Mouse (Mus musculus) naive thymus-derived CD4-positive, alpha-beta T cell, adult 2 months (primary cell): ENCODE measurements around the gene 1700023F06Rik.
A peak's percentile ranks its signal among the peaks of the same experiment; 100 is the strongest.

ENCODE experiments used
- DNase-seq: peaks from one replicate; pipeline ENCODE4 v3.0.0-alpha.2; 2011; ENCODE audit warnings: low read depth

The 1700023F06Rik gene

DNA sequence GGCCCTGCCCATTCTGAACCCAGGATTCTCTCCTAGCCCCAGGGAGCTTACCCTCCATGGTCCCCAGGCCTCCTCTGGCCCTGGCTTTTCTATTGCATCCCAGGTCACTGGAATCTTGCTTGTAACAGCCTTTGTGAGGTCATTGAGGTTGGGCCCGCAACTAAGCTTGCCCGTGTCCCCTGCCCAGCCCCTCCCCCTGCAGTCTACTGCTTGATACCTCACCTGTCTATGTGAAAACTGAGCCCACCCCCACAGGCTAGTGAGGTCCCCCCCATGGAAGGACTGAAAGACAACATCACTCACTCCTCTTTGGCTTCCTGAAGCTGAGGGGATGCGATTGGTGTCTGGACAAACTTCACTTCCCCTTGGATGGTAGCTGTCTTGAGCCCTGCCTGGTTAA lies at the start of gene 1700023F06Rik:
TSS of gene 1700023F06Rik (minus strand) at position 101 of the 400 bp plus-strand sequence.
- DNase-seq = no peak

DNA sequence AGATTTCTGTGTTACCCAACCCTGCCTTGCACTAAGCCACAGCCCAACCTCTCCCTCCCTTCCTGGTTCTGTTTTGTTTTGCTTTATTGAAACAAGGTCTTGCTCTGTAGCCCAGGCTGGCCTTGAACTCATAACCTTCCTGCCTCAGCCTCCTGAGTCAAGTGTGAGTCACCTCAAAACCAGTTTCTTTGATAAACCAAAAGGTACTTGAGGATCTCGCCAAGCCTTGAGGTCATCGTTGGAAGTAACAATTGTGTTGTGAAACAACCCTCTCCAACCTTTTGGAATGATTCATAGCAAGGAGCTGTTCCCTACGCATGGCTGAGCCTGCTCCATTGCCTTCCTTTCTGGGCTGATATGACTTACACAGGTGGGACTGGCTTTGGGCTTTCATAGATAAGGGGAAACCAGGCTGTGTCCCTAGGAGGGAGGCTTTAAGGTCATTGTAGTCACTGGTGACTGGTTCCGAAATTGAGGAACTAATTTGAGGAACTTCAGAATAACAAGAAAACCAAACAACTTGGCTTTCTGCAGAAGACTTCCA lies 49.7 kb upstream of the 1700023F06Rik start:
- DNase-seq = no peak

- DNase-seq = no peak
Observed at GRCm38 (mm10) chr11:103253605-103254004, 45.2 kb upstream of the 1700023F06Rik start.

DNA sequence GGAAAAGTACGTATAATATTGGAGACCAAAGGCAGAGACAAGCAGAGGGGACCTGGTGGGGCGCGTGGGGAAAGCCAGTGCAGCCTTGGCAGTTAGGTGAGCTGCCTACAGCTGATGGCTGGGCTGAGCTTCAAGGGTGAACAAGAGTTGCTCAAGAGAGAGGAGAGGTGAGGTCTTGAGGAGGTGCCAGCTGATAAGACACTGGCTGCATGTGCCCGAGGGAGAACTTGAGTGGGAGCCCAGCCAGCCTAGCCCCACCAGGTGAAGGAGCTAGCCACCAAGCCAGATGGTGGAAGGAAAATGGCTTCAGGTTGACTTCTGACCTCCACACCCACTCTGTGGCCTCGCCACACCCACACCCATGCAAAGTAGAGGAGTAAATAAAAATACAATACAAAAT lies 44.0 kb upstream of the 1700023F06Rik start:
- no peak for DNase-seq

DNA sequence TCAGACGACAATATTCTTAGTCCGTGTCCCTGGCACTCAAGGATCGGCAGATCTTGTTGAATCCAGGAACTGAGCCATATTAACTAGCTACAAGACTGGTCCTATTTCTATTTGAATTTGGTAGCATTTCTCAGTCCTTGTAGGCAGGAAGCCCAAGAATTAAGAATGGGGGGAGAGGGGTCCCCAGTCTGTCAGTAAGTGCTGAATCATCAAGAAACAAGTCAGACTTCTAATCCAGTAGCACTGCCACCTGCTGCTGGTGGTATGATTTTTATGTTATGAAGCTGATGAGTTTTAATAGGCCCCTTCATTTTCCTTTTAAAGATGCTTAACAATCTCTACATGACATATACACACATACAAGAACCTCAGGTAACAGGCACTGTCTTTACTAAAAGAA lies 42.0 kb upstream of the 1700023F06Rik start:
- no peak for DNase-seq

DNA sequence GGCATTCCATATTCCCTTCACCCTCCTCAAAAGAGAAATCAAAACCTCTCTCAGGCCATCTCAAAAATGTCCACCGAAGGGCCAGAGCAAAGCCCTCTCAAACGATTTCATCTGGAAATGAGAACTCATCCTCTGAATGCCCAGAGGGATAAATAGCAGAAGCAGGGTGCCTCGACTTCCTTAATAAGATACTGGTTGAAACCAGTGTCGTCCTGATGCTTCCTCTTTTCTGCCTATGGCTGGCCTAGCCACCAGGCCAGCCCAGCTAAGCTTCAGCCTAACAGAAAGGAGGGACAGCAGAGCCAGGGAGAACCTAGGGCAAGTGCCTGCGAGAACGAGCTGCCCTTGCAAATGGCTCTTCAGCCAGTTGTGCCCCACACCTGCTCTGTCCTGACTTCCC lies 41.2 kb upstream of the 1700023F06Rik start:
- DNase-seq = no peak

GRCm38 (mm10) chr11:103248837-103249236 lies 40.5 kb upstream of the 1700023F06Rik start:
- no peak for DNase-seq

GRCm38 (mm10) chr11:103247504-103248177 lies 39.3 kb upstream of the 1700023F06Rik start:
- no peak for DNase-seq

- DNase-seq = no peak
Observed at GRCm38 (mm10) chr11:103246731-103247290, 38.5 kb upstream of the 1700023F06Rik start.

DNA sequence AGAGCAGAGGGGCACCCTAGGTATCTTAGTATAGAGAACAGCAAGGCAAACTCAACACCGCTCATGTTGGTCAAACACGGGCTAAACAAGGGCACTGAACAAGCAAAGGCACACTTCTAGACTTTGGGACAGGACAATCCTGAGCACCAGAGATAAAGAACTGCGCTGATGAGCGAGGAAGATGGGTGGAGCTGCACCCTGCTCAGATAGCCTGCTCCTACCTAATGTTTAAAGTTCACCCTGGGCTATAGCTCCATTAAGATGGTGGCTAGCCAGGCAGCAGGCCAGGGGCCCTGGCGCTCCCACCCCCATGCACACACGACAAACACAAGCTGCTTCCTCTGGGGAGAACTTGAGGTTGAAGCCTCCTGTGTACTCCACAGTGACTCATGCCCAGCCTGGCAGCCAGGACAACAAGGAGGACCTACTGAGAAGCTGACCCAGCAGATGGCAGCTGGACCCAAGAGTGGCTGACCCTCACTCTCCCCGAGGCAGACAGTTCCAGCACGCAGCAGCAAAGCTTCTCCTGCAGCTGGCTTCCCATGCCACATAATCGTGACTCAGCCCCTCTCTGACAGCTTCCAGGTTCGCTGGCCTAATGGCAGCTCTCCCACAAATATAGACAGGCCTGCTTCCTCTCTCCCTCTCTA lies 37.8 kb upstream of the 1700023F06Rik start:
- DNase-seq = no peak

DNA sequence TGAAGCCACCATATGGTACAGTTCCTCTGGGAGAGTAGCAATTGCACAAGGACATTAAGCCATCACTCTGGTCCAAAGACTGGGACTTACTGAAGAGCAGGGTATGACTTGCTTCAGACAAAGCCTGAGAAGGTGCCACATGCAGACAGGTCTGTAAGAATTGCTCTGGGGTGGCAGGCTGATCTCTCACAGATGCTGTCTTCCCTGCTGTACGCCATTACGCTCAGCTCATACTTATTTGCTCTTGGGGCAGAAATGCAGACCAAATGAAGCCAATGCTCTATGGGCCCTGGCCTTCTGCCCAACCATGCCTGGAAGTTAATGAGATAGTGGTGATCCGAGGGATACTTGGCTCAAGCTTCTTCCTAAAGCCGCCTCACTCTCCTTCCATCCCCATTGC lies 36.5 kb upstream of the 1700023F06Rik start:
- no peak for DNase-seq

- no peak for DNase-seq
Observed at GRCm38 (mm10) chr11:103240740-103241139, 32.4 kb upstream of the 1700023F06Rik start.

- DNase-seq = no peak
Observed at GRCm38 (mm10) chr11:103237757-103238156, 29.4 kb upstream of the 1700023F06Rik start.

GRCm38 (mm10) chr11:103236903-103237302 lies 28.5 kb upstream of the 1700023F06Rik start:
- DNase-seq = no peak

DNA sequence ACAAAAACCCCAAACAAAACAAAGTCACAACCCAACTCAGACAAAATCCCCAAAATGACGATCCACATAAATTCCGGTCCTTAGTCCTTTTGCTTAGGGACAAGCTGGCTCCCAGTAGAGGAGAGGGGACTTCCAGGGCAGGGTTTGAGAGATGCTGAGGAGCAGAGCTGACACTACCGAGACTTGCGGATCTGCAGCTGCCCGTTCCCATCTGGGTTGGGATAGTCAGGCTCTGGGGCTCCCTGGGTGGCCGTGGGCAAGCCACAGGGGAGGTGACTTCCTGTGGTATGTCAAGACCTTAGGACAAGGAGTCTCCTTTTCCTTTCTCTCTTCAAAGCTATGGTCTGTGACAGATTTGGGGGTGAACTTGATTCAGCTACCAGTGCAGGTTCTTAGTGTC lies 28.1 kb upstream of the 1700023F06Rik start:
- DNase-seq = no peak

DNA sequence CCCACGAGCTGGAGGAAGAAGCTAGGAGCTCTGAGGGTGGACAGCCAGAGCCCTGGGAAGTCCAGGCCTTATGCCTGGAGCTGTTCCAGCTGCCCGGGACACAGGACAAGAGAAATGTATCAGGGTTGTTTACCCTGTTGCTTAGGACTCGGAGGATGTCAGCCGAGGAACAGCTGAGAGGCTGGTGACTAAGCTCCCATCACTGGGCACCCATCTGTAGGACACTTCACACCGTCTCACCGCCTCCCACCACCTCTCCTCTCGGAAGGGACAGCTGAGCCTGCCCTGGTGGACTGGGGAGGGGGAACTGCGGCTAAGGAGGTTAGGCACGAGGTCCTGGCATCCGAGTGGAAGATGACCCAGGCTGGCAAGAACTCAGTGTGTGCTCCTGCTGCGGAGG lies 27.3 kb upstream of the 1700023F06Rik start:
- no peak for DNase-seq

DNA sequence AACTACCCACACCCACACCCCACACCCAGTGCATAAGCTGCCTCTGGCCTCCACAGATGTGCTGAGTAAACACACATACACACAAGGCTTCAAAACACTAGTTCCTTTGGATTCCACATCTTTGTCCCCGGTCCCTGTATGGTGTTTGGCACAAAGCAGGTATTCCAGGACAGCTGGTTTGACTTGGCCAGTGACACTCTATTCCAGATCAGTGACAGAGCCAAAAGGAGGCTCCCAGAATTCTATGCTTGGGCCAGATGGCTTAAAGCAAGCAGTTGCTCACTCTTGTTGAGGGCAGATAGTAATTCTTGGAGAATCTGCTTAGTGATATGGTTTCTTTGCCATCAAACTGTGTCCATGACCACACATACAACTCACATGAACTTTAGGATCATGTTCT lies 26.1 kb upstream of the 1700023F06Rik start:
- DNase-seq = no peak

DNA sequence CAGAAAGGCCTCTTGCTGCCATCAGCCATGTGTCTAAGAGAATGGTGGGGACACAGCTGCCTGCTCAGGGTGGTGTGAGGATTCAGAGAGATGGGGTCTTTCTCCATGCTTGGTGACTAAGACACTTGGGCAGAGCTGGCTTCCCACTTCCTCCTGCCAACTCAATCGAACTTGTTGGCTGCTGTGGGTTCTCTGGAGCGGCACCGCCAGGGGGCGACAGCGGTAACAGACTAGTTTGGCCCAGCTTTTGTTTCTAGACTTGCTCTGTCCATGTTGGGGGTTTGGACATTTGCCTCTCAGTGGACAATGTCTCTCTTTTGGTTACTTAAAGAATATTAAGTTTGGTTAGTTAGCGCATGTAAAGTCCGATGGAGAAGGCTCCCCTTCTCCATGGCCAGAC lies 24.6 kb upstream of the 1700023F06Rik start:
- DNase-seq = peak; percentile 86

DNA sequence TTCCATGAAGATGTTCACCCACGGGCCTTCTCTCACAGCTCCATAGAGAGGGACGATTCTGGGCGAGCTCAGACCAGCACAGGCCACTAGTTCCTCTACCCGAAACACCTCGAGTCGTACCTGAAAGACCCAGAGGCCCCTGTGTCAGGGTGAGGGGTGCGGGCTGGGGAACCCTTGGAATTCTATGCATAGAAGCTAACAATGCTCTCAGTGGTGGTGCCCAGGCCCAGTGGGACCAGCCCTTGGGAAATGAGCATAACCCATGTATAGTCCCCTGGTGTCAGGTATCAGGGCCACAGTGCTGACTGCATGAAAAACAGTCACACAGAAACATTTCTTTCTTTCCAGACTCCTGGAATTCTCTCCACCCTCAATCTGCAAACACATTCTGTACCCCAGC lies 23.0 kb upstream of the 1700023F06Rik start:
- no peak for DNase-seq

GRCm38 (mm10) chr11:103230626-103231025 lies 22.3 kb upstream of the 1700023F06Rik start:
- no peak for DNase-seq

GRCm38 (mm10) chr11:103229608-103230007 lies 21.2 kb upstream of the 1700023F06Rik start:
- DNase-seq = no peak

DNA sequence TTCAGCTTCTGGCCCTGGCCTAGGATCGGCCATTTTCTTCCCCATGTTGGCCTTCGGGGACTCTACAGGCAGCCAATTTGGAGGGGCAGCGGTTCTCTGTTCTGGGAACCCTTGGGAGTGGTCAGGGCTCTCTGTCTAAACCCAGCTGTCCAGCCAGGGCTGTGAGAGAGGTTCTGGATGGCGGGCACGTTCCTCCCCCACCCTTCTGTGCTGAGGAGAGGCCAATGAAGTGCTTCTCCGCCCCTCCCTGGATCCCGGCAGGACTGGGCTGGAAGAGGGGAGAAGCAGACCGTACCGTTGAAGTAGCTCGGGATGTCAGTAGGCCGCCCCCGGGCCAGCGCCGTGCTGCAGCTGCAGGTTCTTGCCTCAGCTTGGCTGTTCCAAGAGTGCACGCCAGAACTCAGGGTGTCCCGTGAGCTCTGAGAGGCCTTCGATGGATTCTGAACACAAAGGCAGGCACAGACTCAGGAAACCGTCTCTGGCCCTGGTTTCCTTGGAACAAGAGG lies 15.6 kb upstream of the 1700023F06Rik start:
- no peak for DNase-seq

- DNase-seq = no peak
Observed at GRCm38 (mm10) chr11:103223444-103223843, 15.1 kb upstream of the 1700023F06Rik start.
